Mouse (Mus musculus) retina, embryonic 14.5 days (tissue): Measurements from ENCODE around the gene Atp2c2.

Experiments
- DNase-seq: peaks from one replicate; pipeline ENCODE4 v3.0.0-alpha.2; 2015; ENCODE audit warnings: low spot score

Atp2c2 gene

DNA sequence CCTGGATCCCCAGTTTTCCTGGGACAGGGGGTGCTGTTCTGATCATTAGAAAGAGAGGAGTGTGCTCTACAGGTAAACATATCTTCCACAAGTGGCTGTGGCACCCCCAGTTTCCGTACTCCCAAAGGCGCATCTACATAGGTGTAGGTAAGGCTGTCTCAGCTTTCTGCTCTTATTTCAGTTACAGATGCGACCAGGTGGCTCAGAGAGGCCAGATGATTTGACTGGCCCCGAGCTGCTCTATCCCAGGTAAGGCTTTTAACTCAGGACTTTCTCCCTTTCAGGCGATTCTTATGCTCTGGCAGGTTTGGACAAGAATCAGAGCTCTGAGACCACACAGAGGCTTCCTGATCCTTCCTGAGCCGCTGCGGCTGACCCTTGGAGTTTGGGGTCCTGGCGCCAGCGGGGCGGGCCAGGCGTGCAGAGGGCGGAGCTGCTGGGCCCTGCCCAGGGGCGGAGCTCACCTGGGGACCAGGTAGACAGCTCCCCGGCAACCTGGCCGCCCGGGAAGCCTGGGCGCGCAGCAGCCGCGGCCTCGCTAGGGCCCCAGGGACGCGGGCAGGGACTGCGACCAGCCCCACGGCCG is at the start of gene Atp2c2:
Gene Atp2c2, plus strand, starts transcription at position 461 of the 586 bp plus-strand sequence.
- no peak for DNase-seq

DNA sequence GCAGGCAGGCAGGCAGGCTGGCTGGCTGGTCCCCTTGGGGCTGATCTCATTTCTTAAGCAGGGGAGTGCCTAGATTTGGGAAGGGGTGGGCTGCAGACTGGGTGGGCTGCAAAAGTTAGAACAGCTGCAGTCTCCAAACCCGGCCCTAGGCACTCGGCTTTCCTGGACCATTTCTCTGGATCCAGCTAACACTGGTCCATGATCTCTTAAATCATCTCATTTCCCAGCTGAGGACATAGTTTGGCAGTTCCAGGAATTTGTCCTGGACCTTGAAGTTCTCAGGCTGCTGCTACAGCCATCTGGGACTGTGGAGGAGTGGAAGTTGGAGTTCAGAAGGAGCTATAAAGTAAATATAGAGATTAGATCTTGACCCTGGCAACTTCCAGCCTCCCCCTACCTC is 48.5 kb upstream of the Atp2c2 start:
- DNase-seq: no peak

DNA sequence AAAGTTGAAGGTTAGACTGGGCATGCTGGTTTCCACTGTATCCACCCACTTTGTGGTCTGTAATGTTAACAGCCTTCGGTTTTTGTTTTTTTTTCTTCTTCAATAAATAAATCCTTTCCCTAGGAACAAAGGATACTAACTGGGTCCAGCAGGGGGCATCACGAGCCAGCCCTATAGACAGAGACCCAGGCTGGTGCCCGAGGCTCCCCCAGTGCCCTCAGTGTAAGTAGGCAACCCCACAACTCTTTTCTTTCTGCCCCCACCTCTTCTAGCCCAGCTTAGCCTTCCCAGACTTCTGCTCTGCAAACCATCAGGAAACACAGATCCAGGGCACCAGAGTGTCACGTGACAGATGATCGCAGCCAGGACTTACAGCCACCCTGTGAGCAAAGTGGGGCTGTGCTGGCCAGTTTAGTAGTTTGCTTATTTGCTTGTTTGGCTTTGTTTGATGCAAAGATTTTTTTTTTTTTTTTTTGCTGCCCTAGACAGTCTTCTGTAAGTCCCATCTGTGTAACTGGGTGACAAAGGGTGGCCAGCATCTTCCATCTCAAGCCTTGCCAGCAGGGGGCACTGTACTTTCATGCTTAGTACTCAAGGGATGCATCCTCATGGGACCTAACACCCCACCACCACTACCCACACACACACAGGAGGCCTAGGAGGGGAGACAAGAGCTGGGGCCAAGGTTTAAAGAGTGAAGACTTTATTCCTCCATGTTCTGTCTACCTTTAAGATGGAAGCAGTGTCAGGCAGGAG is 42.9 kb upstream of the Atp2c2 start:
- DNase-seq: peak; percentile 63

DNA sequence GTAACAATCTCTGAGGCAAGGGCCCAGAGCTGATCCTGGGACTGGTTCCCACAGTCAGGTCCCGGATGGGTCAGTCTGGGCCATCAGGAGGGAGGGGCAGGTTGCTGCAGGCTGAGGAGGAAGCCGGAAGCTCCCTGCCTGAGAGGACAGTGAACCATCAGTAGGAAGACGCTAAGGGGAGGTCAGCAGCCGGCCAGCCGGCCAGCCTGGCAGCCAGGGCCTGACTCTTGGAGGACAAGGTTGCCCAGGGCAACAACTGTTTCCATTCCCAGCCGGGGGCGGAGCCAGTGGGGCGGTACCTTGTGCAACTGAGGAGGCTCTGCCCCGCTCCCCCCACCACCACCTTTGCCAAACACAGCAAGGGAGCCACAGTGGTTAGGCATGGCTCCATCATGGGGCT is 38.7 kb upstream of the Atp2c2 start:
- DNase-seq: peak; percentile 82

DNA sequence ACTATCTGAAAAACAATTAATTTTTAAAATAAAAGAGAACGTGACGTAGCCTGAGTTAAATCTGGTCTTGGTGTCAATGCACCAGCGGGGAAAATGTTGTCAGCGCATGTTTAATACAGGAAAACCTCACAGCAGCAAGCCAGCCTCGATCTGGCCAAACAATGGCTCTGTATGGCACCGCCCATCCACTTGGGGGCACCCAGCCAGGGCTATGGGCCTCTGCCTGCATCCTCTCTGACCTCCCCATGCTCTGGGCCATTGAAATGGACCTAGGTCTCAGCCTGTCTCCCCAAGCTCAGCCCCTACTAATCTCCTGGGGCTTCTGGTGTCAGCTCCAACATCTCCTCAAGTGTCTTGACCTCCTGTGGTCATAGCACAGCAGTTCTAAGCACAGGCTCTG is 37.9 kb upstream of the Atp2c2 start:
- DNase-seq: no peak

DNA sequence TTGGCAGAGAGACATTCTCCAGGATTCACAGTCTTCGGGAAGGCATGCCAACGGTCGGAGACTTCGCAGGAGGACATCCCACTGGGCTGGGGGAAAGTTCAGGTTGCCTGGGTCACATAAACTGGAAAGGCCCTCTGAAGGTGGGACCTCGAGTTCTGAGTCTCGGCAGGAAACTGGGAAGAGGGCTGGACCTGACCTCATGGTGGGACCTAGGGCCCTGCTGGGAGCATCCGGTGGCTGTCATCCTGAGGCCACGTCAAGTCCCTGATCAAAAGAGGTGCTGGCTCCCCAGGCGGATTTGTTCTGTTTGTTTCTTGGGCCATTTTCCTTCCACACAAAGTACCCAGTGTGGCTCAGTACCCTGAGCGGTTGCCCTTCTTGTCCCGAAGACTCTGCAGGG is 36.4 kb upstream of the Atp2c2 start:
- DNase-seq: no peak

DNA sequence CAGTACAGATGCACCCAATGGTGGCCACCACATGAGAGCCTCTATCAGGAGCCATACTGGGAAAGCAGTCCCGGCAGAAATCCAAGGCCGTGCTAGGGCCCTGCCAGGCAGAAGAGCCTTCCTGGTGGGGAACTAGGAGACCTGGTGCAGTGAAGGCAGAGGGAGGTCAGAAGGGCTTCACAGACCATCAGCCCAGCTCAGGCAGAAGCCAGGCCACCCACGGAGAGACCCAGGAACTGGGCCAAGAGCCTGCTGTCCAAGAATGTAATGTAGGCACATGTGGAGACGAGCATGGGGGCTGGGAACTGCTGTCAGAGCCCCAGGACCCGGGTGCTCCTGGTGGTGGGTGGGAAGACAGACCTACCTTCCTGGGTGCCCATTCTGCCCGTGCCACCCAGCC is 34.5 kb upstream of the Atp2c2 start:
- DNase-seq: no peak

DNA sequence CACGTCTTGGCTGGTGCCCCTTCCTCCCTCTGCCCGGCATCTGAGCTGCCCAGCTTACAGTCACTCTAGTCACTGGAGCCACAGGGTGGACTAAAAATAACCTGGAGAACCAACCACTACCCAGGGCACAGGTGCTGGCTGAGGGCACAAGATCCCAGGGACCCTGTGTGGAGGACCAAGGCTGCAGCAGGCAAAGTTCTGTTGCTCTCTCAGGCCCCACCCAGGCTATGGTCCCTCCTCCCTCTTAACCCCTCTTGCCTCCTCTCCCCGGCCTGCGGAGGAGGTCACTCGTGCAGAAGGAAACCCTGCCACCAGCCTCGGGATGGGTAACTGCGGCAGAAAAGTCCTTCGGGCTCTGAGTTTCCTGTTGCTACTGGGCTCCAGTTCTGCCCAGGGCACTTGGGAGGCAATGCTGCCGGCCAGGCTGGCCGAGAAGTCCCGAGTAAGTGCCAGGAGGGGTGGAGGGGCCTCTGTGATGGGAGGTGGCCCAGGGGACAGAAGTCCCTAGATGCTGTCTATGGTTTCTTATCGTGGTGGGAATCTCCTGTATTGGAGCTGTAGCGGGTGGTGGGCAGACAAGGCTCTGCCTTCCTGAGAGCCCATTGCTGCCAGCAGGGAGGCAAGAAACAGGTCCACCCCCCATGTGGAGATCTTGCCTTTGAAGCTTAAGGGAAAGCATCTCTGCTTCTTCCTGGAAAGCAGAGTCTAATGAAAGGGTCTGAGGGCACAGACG is 33.4 kb upstream of the Atp2c2 start, which contains the start of gene Wfdc1:
Gene Wfdc1, plus strand, starts transcription at position 147 of the 733 bp plus-strand sequence.
- peak; percentile 66 for DNase-seq

DNA sequence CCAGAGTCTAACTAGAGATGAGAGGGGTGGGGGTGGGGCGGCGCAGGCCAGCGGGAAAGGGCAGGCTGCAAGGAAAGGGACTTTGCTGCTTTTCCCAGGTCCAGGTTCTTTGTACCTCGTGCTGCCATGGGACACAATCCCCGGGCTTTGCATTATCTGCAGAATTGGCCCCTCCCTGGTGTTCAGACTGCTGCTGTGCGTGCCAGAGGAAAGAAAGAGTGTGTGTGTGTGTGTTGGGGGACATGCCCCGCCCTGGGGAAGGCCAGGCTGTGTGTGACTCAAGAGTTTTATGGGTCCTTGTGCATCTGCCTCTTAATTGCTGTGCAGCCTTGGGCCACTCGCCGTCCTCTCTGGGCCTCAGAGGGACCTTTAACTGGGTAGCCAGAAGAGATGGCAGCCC is 31.4 kb upstream of the Atp2c2 start:
- DNase-seq: no peak

DNA sequence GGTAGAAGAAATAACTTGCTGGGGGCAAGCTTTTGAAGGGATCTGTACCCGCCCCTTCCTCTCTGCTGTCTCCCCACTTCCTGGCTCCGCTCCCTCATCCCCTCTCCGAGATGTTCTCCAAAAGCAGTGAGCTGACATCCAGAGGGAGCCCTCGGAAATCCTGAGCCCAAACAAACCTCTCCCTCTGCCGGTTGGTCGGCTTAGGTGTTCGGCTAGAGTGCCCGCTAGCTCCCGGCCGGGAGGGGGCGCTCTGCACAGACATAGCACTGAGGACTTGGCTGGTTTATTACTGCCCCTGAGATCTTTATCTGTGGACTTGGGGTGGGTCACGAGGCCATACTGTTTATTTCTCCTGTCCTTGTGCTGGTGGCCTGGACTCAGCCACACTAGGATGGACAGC is 30.5 kb upstream of the Atp2c2 start:
- DNase-seq: peak; percentile 75

DNA sequence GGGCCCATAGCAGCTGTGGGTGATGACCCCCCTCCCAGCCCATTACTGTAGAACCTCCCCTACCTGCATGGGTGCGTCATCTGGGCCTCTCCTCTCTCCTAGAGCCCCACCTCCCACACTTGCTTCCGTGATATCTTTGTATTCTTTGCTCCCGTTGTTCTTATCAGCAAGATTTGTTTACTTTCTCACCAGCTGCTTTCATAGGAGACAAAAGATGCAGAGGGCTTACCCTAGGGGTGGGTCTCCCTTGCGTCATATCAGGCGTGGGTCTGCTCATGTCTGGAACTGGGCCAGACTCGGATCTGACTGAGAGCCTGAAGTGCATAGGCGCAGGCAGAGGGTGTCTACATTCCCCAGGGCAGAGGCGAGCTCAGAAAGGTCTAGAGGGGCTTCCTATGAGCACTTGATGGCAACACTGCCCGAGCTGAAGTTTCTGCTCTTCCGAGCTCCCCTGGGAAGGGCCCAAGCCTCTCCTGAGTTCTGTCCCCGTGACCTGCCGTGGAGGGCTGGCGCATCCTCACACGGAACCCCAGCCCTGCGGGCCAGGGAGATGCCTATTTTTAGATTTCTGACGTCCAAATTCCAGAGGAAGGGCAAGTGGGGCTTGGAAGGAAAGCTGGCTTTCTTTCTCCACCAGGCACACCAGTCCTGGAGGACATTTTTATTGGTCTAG is 29.3 kb upstream of the Atp2c2 start:
- DNase-seq: no peak

DNA sequence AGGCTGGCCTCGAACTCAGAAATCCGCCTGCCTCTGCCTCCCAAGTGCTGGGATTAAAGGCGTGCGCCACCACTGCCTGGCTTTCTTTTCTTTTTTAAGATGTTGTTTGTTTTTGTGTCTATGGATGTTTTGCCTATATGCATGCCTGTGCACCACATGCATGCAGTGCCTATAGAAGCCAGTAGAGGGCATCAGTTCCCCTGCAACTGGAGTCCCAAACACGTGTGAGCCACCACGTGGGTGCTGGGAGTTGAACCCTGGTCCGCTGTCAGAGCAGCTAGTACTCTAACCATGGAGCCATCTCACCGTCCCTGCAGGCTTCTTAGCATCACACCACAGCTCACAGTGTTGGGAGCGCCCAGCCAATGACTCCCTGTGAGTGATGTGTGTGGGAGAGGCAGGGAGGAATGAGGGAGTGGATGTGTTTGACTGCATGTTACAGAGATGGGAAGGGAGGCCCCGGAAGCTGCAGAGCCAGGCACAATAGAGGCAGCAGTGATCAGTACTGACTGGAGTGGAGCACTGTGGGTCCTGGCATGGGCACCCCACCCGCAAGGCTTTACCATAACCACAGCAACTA is 25.7 kb upstream of the Atp2c2 start:
- DNase-seq: no peak

DNA sequence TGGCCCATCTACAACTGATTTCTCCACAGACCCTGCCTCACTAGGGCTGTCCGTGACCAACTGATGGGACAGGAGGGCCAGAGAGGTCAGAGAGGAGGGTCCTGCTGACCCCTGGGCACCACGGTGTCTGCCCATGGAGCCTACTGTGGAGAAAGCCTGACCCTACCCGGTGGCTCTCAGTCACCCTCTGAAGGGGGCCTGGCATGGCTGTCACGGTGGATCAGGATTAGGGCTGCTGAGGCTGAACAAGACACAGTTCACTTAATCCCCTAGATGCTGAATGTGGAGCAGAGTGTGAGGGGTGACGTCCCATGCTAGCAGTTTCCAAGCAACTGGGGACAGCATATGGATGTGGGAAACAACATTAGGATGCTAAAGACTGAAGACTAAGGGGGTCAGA is 24.4 kb upstream of the Atp2c2 start:
- DNase-seq: peak; percentile 66

DNA sequence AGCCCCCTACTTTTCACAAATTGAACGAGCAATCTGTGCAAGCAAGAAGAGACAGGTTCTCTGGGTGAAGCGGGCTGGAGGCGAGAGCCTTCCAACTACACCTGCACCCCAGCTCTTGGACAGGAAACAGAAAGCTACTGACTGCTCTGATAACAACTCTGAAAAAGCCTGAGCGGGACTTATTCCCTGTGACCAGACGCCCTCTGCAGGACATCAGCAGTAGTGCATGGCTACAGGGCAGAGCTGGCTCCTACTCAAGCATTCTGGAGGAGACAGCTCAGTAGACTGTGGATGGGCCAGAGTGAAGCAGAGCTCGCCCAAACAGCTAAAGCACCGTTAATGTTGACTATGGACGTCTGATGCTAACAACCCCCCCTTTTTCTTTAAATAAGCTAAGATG is 23.4 kb upstream of the Atp2c2 start:
- DNase-seq: peak; percentile 98

DNA sequence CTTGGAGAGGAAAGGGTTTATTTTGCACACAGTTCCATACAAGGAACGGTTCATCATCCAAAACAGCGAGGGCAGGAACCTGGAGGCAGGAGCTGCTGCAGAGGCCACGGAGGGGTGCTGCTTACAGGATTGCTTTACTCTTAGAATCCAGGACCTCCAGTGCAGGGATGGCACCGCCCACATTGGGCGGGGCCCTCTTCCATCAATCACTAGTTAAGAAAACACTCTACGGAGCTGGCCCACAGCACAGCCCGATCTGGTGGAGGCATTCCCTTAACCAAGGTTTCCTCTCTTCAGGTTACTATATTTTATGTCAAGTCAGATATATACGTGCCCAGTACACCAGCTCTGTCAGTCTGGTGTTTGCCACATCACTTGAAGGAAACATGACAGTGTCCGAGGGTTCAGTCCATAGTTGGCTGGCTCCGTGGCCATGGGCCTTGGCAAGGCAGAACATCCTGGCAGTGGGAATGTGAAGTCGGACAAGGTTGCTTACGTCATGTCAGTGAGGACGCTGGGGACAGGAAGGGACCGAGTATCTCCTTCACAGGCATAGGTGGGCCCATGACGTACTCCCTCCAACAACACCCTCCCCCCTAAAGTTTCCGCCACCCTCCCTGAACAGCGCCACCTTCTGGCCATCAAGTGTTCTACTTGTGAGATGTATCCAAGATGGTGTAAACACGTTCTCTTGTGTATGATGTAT is 21.5 kb upstream of the Atp2c2 start:
- DNase-seq: peak; percentile 60

DNA sequence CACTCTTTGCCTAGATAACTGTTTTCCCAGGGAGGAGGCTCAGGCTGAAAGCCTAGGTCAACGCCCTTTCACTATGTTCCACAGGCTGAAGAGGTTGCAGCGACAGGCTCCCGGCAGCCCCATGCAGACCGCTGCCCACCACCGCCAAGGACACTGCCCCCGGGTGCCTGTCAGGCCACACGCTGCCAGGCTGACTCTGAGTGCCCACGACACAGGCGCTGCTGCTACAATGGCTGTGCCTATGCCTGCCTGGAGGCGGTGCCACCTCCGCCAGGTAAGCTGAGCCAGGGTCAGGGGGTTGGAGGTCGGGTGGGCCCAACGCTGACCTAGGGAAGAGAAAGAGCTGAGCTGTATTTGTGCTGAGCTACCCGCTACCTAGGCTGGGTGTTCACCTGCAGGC is 20.6 kb upstream of the Atp2c2 start:
- no peak for DNase-seq

DNA sequence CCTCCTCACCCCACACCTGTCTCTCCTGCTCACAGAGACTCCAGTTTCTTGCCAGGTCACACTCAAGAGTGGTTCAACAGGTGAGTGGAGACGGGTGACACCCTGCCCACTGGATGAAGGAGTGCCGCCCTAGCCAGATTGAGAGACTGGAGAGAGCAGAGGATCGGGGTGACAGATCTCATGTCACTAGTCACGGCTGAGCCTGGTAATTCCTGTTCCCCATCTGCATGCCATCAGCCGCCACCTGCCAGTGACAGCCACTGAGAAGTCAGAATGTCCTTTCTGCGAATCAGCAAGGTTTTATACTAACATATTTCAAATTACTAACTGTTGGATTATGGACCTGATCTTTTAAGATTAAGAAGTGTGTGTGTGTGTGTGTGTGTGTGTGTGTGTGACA is 9.2 kb upstream of the Atp2c2 start:
- DNase-seq: no peak

DNA sequence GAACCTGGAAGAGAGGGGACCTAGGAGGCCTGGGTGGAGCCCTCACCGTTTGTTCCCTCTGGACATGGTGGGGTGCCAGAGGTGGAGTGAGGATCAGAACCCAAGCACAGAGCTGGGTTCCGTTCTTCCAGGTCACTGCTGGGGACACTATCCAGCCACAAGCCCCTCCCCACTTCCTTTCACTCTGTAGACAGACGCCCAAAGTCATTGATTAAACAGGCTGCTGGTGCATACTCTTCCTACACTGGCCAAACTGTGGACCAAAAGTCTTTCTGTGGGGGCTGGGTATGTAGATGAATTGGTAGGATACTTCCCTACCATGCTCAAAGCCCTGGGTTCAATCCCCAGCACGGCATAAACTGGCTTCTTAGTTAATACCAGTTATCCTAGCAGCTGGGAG is 7.8 kb upstream of the Atp2c2 start:
- DNase-seq: no peak

DNA sequence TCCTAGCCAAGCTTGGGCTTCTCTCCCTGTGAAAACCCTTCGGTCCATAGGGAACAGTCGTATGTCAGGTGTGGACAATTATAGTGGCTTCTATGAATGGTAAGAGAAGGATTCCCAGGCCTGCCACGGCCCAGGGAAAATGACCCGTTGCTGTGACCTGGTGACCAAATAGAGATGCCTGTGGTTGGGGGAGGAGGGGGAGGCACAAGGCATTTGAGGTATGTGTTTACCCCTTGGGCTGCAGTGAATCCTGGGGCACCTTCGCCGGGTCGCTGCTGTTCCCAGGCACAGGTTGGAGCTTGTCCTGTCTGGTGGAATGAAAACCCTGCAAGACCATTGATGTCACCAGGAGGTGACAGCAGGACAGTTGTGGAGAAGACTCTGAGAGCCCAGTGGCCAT is 5.1 kb upstream of the Atp2c2 start:
- no peak for DNase-seq

DNA sequence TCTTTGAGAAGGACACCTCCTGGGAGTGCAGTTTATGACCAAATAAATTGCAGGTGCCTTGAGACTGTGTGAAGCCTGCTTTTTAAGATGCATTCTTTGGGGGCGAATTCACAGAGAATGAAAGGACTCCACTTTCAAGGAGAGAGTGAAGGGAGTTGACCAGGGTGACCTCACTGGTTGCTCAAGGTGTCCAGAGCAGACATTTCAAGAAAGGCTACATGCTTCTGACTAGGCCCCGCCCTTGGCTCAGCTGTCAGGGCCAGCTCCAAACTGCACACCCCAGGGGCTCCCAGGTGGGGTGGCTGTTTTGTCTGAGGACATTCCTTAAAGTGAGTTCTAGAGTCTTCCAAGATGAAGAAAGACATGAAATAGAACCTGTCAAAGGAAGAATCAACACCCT is 2.6 kb upstream of the Atp2c2 start:
- DNase-seq: no peak

DNA sequence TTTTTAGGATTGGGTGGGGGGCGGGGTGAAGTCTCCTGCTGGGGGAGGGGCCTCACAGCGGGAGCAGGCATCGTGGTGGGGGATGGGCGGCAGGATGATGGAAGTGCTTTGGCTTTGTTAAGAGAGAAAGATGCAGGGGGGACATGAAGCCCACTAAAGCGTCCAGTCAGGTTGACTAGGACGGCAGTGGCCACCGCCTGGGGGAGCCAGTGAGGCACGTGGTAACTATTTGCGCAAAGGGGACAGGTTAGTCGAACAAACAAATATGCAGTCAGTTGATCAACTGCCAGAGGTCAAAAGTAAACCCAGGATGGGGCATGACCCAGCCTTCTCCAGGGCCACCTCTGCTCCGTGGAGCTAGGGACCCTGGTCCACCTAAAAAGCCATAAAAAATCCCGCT is 849 bp upstream of the Atp2c2 start:
- DNase-seq: peak; percentile 67

DNA sequence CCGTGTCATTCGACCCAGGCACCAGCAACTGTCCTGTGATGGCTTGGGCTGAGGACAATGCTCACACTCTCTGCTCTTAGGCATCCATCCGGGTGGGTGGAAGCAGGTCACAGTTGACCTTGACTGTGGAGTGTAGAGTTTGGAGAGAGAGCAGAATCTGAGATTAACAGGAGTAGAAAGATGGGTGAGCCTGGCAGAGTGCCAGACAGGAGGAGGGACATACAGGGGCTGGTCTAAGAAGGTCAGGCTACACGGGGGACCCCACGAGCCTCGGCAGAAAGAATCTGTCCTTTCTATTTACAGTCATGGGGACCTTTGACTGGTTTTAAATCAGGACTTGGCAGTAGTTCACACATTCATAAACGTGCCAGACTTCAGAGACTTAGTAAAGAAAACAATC is 3.2 kb downstream of the Atp2c2 start:
- DNase-seq: no peak
